Mouse (Mus musculus): ENCODE data around the gene Tenm4. TPM values are rescaled to one million over a fixed set of nuclear protein-coding genes. Genes with fewer than 3 reads are reported as not detected.

Gene Tenm4
- total and polyA plus RNA-seq, 3 experiments, result 0.04 to 0.38 TPM; not detected in 1

GRCm38 (mm10) chr7:96826101-96826500 lies 655.1 kb downstream of the Tenm4 start:
- no peaks in the 10 kb centered on the region for H3K36me3 ChIP-seq (replicated peaks)
- ATAC-seq (ENCODE audit: extremely low read depth, insufficient number of reproducible peaks, low FRiP score, poor library complexity, severe bottlenecking) (no peak), DNase-seq (ENCODE audit: low spot score) (no peak)
- no peak for TF ChIP-seq GATA1 (IDR thresholded peaks at IDR 0.05; ENCODE audit: borderline replicate concordance, low read length)
- TF ChIP-seq GATA2 (IDR thresholded peaks at IDR 0.05; ENCODE audit: borderline replicate concordance, low read depth, low read length), result no peak
- TF ChIP-seq POLR2AphosphoS5 (IDR thresholded peaks at IDR 0.05; ENCODE audit: insufficient replicate concordance, low read depth, low read length), result no peak
- H3K9me3 ChIP-seq (replicated peaks), result peaks cover 8% of the 10 kb centered on the region
- no peaks in the 10 kb centered on the region for H3K27me3 ChIP-seq (ENCODE audit: insufficient read depth, low read length)
- no peak overlapping the region for H3K4me3 ChIP-seq (ENCODE audit: low read depth, low read length)
- H3K4me1 ChIP-seq (ENCODE audit: insufficient read depth, low read depth, low read length), result no peaks in the 10 kb centered on the region

- no peaks in the 10 kb centered on the region for H3K27me3 ChIP-seq (ENCODE audit: insufficient read depth, low read length)
- no peak for ATAC-seq (ENCODE audit: extremely low read depth, insufficient number of reproducible peaks, low FRiP score, poor library complexity, severe bottlenecking)
- DNase-seq (ENCODE audit: low spot score), result no peak
- no peak for TF ChIP-seq GATA1 (IDR thresholded peaks at IDR 0.05; ENCODE audit: borderline replicate concordance, low read length)
- TF ChIP-seq CTCF (IDR thresholded peaks at IDR 0.05; ENCODE audit: low read depth, low read length), result no peak
- no peak for TF ChIP-seq GATA2 (IDR thresholded peaks at IDR 0.05; ENCODE audit: borderline replicate concordance, low read depth, low read length)
- no peak for TF ChIP-seq POLR2AphosphoS5 (IDR thresholded peaks at IDR 0.05; ENCODE audit: insufficient replicate concordance, low read depth, low read length)
- no peak for TF ChIP-seq TAL1 (conservative IDR thresholded peaks at IDR 0.05; ENCODE audit: low read depth, low read length)
- peaks cover 8% of the 10 kb centered on the region for H3K9me3 ChIP-seq (replicated peaks)
- H3K36me3 ChIP-seq (replicated peaks), result no peaks in the 10 kb centered on the region
- no peaks in the 10 kb centered on the region for H3K4me1 ChIP-seq (ENCODE audit: insufficient read depth, low read depth, low read length)
- H3K4me3 ChIP-seq (ENCODE audit: low read depth, low read length), result no peak overlapping the region
Observed at GRCm38 (mm10) chr7:96826672-96827071, 655.6 kb downstream of the Tenm4 start.

GRCm38 (mm10) chr7:96832551-96832950 lies 661.5 kb downstream of the Tenm4 start:
- no peaks in the 10 kb centered on the region for H3K36me3 ChIP-seq (replicated peaks)
- no peak for DNase-seq (ENCODE audit: low spot score)
- ATAC-seq (ENCODE audit: extremely low read depth, insufficient number of reproducible peaks, low FRiP score, poor library complexity, severe bottlenecking), result no peak

GRCm38 (mm10) chr7:96833012-96833411 lies 662.0 kb downstream of the Tenm4 start:
- no peaks in the 10 kb centered on the region for H3K36me3 ChIP-seq (replicated peaks)
- ATAC-seq (ENCODE audit: extremely low read depth, insufficient number of reproducible peaks, low FRiP score, poor library complexity, severe bottlenecking) (no peak), DNase-seq (ENCODE audit: low spot score) (no peak)

More at GRCm38 (mm10) chr7:96832551-96832950, 661.5 kb downstream of the Tenm4 start:
- H3K4me3 ChIP-seq (ENCODE audit: low read depth, low read length), result no peak overlapping the region
- 0 out of 2 replicates have a peak, but pooled peaks cover 5% of the 10 kb centered on the region for H3K9me3 ChIP-seq (replicated peaks)
- no peaks in the 10 kb centered on the region for H3K27me3 ChIP-seq (ENCODE audit: insufficient read depth, low read length)
- H3K4me1 ChIP-seq (ENCODE audit: insufficient read depth, low read depth, low read length), result no peaks in the 10 kb centered on the region
- TF ChIP-seq GATA1 (IDR thresholded peaks at IDR 0.05; ENCODE audit: borderline replicate concordance, low read length) (no peak), CTCF (IDR thresholded peaks at IDR 0.05; ENCODE audit: low read depth, low read length) (no peak), POLR2AphosphoS5 (IDR thresholded peaks at IDR 0.05; ENCODE audit: insufficient replicate concordance, low read depth, low read length) (no peak), GATA2 (IDR thresholded peaks at IDR 0.05; ENCODE audit: borderline replicate concordance, low read depth, low read length) (no peak), TAL1 (conservative IDR thresholded peaks at IDR 0.05; ENCODE audit: low read depth, low read length) (no peak)

GRCm38 (mm10) chr7:96834681-96835289 lies 663.7 kb downstream of the Tenm4 start:
- no peak overlapping the region for H3K4me3 ChIP-seq (ENCODE audit: low read depth, low read length)
- no peaks in the 10 kb centered on the region; the same call in 1 of the 2 replicates for H3K27me3 ChIP-seq (ENCODE audit: insufficient read depth, low read length)
- no peak for TF ChIP-seq CTCF (IDR thresholded peaks at IDR 0.05; ENCODE audit: low read depth, low read length)
- no peak for TF ChIP-seq POLR2AphosphoS5 (IDR thresholded peaks at IDR 0.05; ENCODE audit: insufficient replicate concordance, low read depth, low read length)
- no peak for TF ChIP-seq GATA1 (IDR thresholded peaks at IDR 0.05; ENCODE audit: borderline replicate concordance, low read length)
- no peak for TF ChIP-seq TAL1 (conservative IDR thresholded peaks at IDR 0.05; ENCODE audit: low read depth, low read length)
- no peak for TF ChIP-seq GATA2 (IDR thresholded peaks at IDR 0.05; ENCODE audit: borderline replicate concordance, low read depth, low read length)
- no peaks in the 10 kb centered on the region for H3K9me3 ChIP-seq (replicated peaks)
- ATAC-seq (ENCODE audit: extremely low read depth, insufficient number of reproducible peaks, low FRiP score, poor library complexity, severe bottlenecking), result no peak
- DNase-seq (ENCODE audit: low spot score), result no peak
- no peaks in the 10 kb centered on the region for H3K36me3 ChIP-seq (replicated peaks)
- no peaks in the 10 kb centered on the region for H3K4me1 ChIP-seq (ENCODE audit: insufficient read depth, low read depth, low read length)

More at GRCm38 (mm10) chr7:96833012-96833411, 662.0 kb downstream of the Tenm4 start:
- TF ChIP-seq POLR2AphosphoS5 (IDR thresholded peaks at IDR 0.05; ENCODE audit: insufficient replicate concordance, low read depth, low read length) (no peak), CTCF (IDR thresholded peaks at IDR 0.05; ENCODE audit: low read depth, low read length) (no peak), GATA1 (IDR thresholded peaks at IDR 0.05; ENCODE audit: borderline replicate concordance, low read length) (no peak), TAL1 (conservative IDR thresholded peaks at IDR 0.05; ENCODE audit: low read depth, low read length) (no peak), GATA2 (IDR thresholded peaks at IDR 0.05; ENCODE audit: borderline replicate concordance, low read depth, low read length) (no peak)
- H3K9me3 ChIP-seq (replicated peaks), result 0 out of 2 replicates have a peak, but pooled peaks cover 2% of the 10 kb centered on the region
- H3K4me1 ChIP-seq (ENCODE audit: insufficient read depth, low read depth, low read length), result no peaks in the 10 kb centered on the region
- H3K27me3 ChIP-seq (ENCODE audit: insufficient read depth, low read length), result no peaks in the 10 kb centered on the region
- H3K4me3 ChIP-seq (ENCODE audit: low read depth, low read length), result no peak overlapping the region

- no peak for DNase-seq (ENCODE audit: low spot score)
- H3K27me3 ChIP-seq (ENCODE audit: insufficient read depth, low read length), result no peaks in the 10 kb centered on the region; the same call in 1 of the 2 replicates
- no peak overlapping the region for H3K4me3 ChIP-seq (ENCODE audit: low read depth, low read length)
- H3K4me1 ChIP-seq (ENCODE audit: insufficient read depth, low read depth, low read length), result no peaks in the 10 kb centered on the region
- H3K36me3 ChIP-seq (replicated peaks), result no peaks in the 10 kb centered on the region
- no peaks in the 10 kb centered on the region for H3K9me3 ChIP-seq (replicated peaks)
- TF ChIP-seq GATA2 (IDR thresholded peaks at IDR 0.05; ENCODE audit: borderline replicate concordance, low read depth, low read length) (no peak), GATA1 (IDR thresholded peaks at IDR 0.05; ENCODE audit: borderline replicate concordance, low read length) (no peak), TAL1 (conservative IDR thresholded peaks at IDR 0.05; ENCODE audit: low read depth, low read length) (no peak), CTCF (IDR thresholded peaks at IDR 0.05; ENCODE audit: low read depth, low read length) (no peak), POLR2AphosphoS5 (IDR thresholded peaks at IDR 0.05; ENCODE audit: insufficient replicate concordance, low read depth, low read length) (no peak)
- ATAC-seq (ENCODE audit: extremely low read depth, insufficient number of reproducible peaks, low FRiP score, poor library complexity, severe bottlenecking), result no peak
Observed at GRCm38 (mm10) chr7:96835313-96835712, 664.3 kb downstream of the Tenm4 start.

All from G1E (cell line).